Mouse (Mus musculus): Measurements from ENCODE around the gene Vps35. TPM values are rescaled to one million over a fixed set of nuclear protein-coding genes. Genes with fewer than 3 reads are reported as not detected.
A peak's percentile ranks its signal among the peaks of the same experiment; 100 is the strongest.

Gene Vps35
- polyA plus RNA-seq, 1 experiment = 76.0 TPM

GRCm38 (mm10) chr8:85301941-85302340 is 2.3 kb upstream of the Vps35 start:
- Histone ChIP-seq H3K4me1 (ENCODE audit: control insufficient read depth, insufficient read depth, insufficient read length, low read length) (no peaks in the 10 kb centered on the region), H3K4me3 (ENCODE audit: insufficient read depth, low read depth, low read length) (no peak overlapping the region), H3K27ac (replicated peaks; ENCODE audit: low read depth, low read length) (no peak overlapping the region)

- Histone ChIP-seq H3K4me1 (ENCODE audit: control insufficient read depth, insufficient read depth, insufficient read length, low read length) (no peaks in the 10 kb centered on the region), H3K27ac (replicated peaks; ENCODE audit: low read depth, low read length) (peak overlapping the region; percentile 52), H3K4me3 (ENCODE audit: insufficient read depth, low read depth, low read length) (peak overlapping the region; percentile 78)
These were observed 785 bp downstream of the Vps35 start for GRCm38 (mm10) chr8:85298600-85299433.

GRCm38 (mm10) chr8:85286846-85287245 is 12.8 kb downstream of the Vps35 start:
- Histone ChIP-seq H3K27ac (replicated peaks; ENCODE audit: low read depth, low read length) (no peak overlapping the region), H3K4me3 (ENCODE audit: insufficient read depth, low read depth, low read length) (no peak overlapping the region), H3K4me1 (ENCODE audit: control insufficient read depth, insufficient read depth, insufficient read length, low read length) (no peaks in the 10 kb centered on the region)

GRCm38 (mm10) chr8:85227297-85227696 is 72.3 kb downstream of the Vps35 start:
- Histone ChIP-seq H3K4me3 (ENCODE audit: insufficient read depth, low read depth, low read length) (no peak overlapping the region), H3K27ac (replicated peaks; ENCODE audit: low read depth, low read length) (no peak overlapping the region), H3K4me1 (ENCODE audit: control insufficient read depth, insufficient read depth, insufficient read length, low read length) (no peaks in the 10 kb centered on the region)

GRCm38 (mm10) chr8:85225688-85226087 is 73.9 kb downstream of the Vps35 start, which contains the start of gene Olfr371:
Gene Olfr371, plus strand, starts transcription at chr8:85225988.
- H3K4me3 ChIP-seq (ENCODE audit: insufficient read depth, low read depth, low read length) = no peak within 1 kb of the TSS
- no peaks in the 10 kb centered on the region for H3K4me1 ChIP-seq (ENCODE audit: control insufficient read depth, insufficient read depth, insufficient read length, low read length)
- no peak within 1 kb of the TSS for H3K27ac ChIP-seq (replicated peaks; ENCODE audit: low read depth, low read length)

GRCm38 (mm10) chr8:85220992-85221391 is 78.6 kb downstream of the Vps35 start:
- Histone ChIP-seq H3K4me1 (ENCODE audit: control insufficient read depth, insufficient read depth, insufficient read length, low read length) (no peaks in the 10 kb centered on the region; the same call in 1 of the 2 replicates), H3K27ac (replicated peaks; ENCODE audit: low read depth, low read length) (peak overlapping the region; percentile 4; the same call in 1 of the 2 replicates), H3K4me3 (ENCODE audit: insufficient read depth, low read depth, low read length) (no peak overlapping the region)

- Histone ChIP-seq H3K4me3 (ENCODE audit: insufficient read depth, low read depth, low read length) (no peak overlapping the region), H3K4me1 (ENCODE audit: control insufficient read depth, insufficient read depth, insufficient read length, low read length) (no peaks in the 10 kb centered on the region; the same call in 1 of the 2 replicates), H3K27ac (replicated peaks; ENCODE audit: low read depth, low read length) (no peak overlapping the region)
These were observed 79.4 kb downstream of the Vps35 start for GRCm38 (mm10) chr8:85220220-85220619.

Other genes starting within 250 kb of the Vps35 start
- 3.0 and 4.1 TPM in 2 replicates for gene Fbxw9, start 239.7 kb downstream of the Vps35 start, polyA plus RNA-seq (2012; ENCODE audit: insufficient read depth, insufficient read length, missing spikeins)
- not detected in 2 replicates for gene Gm5741, start 231.8 kb downstream of the Vps35 start, polyA plus RNA-seq (2012; ENCODE audit: insufficient read depth, insufficient read length, missing spikeins)
- 19.1 and 20.0 TPM in 2 replicates for gene Dhps, start 228.0 kb downstream of the Vps35 start, polyA plus RNA-seq (2012; ENCODE audit: insufficient read depth, insufficient read length, missing spikeins)
- gene Wdr83os, start 219.1 kb downstream of the Vps35 start, polyA plus RNA-seq (2012; ENCODE audit: insufficient read depth, insufficient read length, missing spikeins) = 95.5 and 130 TPM in 2 replicates
- gene Wdr83, start 218.5 kb downstream of the Vps35 start, polyA plus RNA-seq (2012; ENCODE audit: insufficient read depth, insufficient read length, missing spikeins) = 26.8 and 28.7 TPM in 2 replicates
- gene Man2b1, start 216.5 kb downstream of the Vps35 start, polyA plus RNA-seq (2012; ENCODE audit: insufficient read depth, insufficient read length, missing spikeins) = 17.4 and 20.8 TPM in 2 replicates
- 0.44 and 0.96 TPM in 2 replicates for gene Zfp791, start 176.7 kb downstream of the Vps35 start, polyA plus RNA-seq (2012; ENCODE audit: insufficient read depth, insufficient read length, missing spikeins)
- not detected in 2 replicates for gene Cks1brt, start 147.9 kb downstream of the Vps35 start, polyA plus RNA-seq (2012; ENCODE audit: insufficient read depth, insufficient read length, missing spikeins)
- not detected in 2 replicates for gene Olfr371, start 73.8 kb downstream of the Vps35 start, polyA plus RNA-seq (2012; ENCODE audit: insufficient read depth, insufficient read length, missing spikeins)
- 20.9 and 21.2 TPM in 2 replicates for gene Orc6, start 170 bp downstream of the Vps35 start, polyA plus RNA-seq (2012; ENCODE audit: insufficient read depth, insufficient read length, missing spikeins)
- not detected in 2 replicates for gene Mylk3, start 86.5 kb upstream of the Vps35 start, polyA plus RNA-seq (2012; ENCODE audit: insufficient read depth, insufficient read length, missing spikeins)
- gene 4921524J17Rik, start 133.0 kb upstream of the Vps35 start, polyA plus RNA-seq (2012; ENCODE audit: insufficient read depth, insufficient read length, missing spikeins) = 14.6 and 15.3 TPM in 2 replicates
- 11.1 TPM in 2 replicates for gene Gpt2, start 192.8 kb upstream of the Vps35 start, polyA plus RNA-seq (2012; ENCODE audit: insufficient read depth, insufficient read length, missing spikeins)